Comparison of ENCODE assay signal across 8 mouse cellular contexts in genomic region chr14:34188629-34189028, GRCm38 (mm10).
DNase-seq lines count a peak whose midpoint lies in the region.

No protein-coding gene starts in this region.

- peak; percentile 47 to 54 for DNase-seq in cerebellum, adult 18-20 months
- DNase-seq in cerebellum, adult 9-10 months: no peak
- peak; percentile 23 for DNase-seq in right cerebral cortex, adult 18-20 months
- no peak for DNase-seq in right cerebral cortex, postnatal 36 days (ENCODE audit: low spot score in 2 of 2)
- DNase-seq in cerebellum, adult 9-11 months: peak; percentile 38
- DNase-seq in induced T-regulatory cell, adult 2 months (ENCODE audit: low read depth): peak; percentile 57
- peak; percentile 76 for DNase-seq in lung, postnatal 25 days (ENCODE audit: low spot score)
- DNase-seq in thymus, postnatal 36 days: peak; percentile 22 to 35

Comparison
In these comparisons a context has a peak if more than half of its experiments do, and no peak if none do; other contexts are left out.
1. DNase-seq: peak in cerebellum, adult 18-20 months (2 of 2), right cerebral cortex, adult 18-20 months (single experiment), cerebellum, adult 9-11 months (single experiment), induced T-regulatory cell, adult 2 months (single experiment), lung, postnatal 25 days (single experiment) and thymus, postnatal 36 days (2 of 2); none in cerebellum, adult 9-10 months (single experiment) and right cerebral cortex, postnatal 36 days (0 of 2).